Mouse (Mus musculus) liver, embryonic 12.5 days (tissue): ENCODE results near the gene Angel2. TPM values are rescaled to one million over a fixed set of nuclear protein-coding genes. Genes with fewer than 3 reads are reported as not detected.
A peak's percentile ranks its signal among the peaks of the same experiment; 100 is the strongest.

Source experiments
- ATAC-seq: fragments of 200-750 bp; cut with Nextera tagmentation; 2 replicates; pipeline ENCODE4 v1.8.0; 2017; ENCODE audit warnings: moderate number of reproducible peaks, mild to moderate bottlenecking, moderate library complexity
- H3K27ac ChIP-seq: fragments of 300-500 bp; sonication (generic); 2 replicates; pipeline ENCODE4 v1.5.1; 2016; ENCODE audit warnings: mild to moderate bottlenecking
- H3K27me3 ChIP-seq: fragments of 300-500 bp; sonication (generic); replicated peaks from 2 replicates; pipeline ENCODE4 v1.6.1; 2016; ENCODE audit warnings: mild to moderate bottlenecking, moderate library complexity
- H3K36me3 ChIP-seq: fragments of 300-500 bp; sonication (generic); 2 replicates; pipeline ENCODE4 v1.6.1; 2016; ENCODE audit warnings: mild to moderate bottlenecking, moderate library complexity
- H3K4me1 ChIP-seq: fragments of 300-500 bp; sonication (generic); 2 replicates; pipeline ENCODE4 v1.6.1; 2016
- H3K4me2 ChIP-seq: fragments of 300-500 bp; sonication (generic); 2 replicates; pipeline ENCODE4 v1.6.1; 2016; ENCODE audit warnings: mild to moderate bottlenecking, moderate library complexity
- H3K4me3 ChIP-seq: fragments of 300-500 bp; sonication (generic); 2 replicates; pipeline ENCODE4 v1.5.1; 2016; ENCODE audit warnings: mild to moderate bottlenecking, moderate library complexity
- H3K9ac ChIP-seq: fragments of 300-500 bp; sonication (generic); 2 replicates; pipeline ENCODE4 v1.6.1; 2016; ENCODE audit warnings: mild to moderate bottlenecking, moderate library complexity
- H3K9me3 ChIP-seq: fragments of 300-500 bp; sonication (generic); replicated peaks from 2 replicates; pipeline ENCODE4 v1.6.1; 2016; ENCODE audit warnings: mild to moderate bottlenecking, moderate library complexity
- WGBS: fragments of 180-500 bp; shearing (Covaris S2); methylation state at CpG from one replicate; pipeline ENCODE4 v1.1.7; 2016; ENCODE audit not compliant: insufficient replicate concordance; 5-methylcytosine and 5-hydroxymethylcytosine counted together
- polyA plus RNA-seq: library from polyadenylated mRNA; unstranded; fragments of >200 nt; fragmentation: Nextera tagmentation; extraction: Ambion mirVana; gene quantifications from 2 replicates; pipeline ENCODE4 v1.2.1, GENCODE M21; 2016

Gene Angel2
- polyA plus RNA-seq, 1 experiment from 2014 or later: 23.6 TPM

- H3K4me2 ChIP-seq: no peak overlapping the region
- peaks cover 48% of the 10 kb centered on the region for H3K27me3 ChIP-seq
- no peak for ATAC-seq
- 51% methylated on average over 14 of the region's 14 CpGs for WGBS
- no peak overlapping the region for H3K4me3 ChIP-seq
- no peaks in the 10 kb centered on the region for H3K36me3 ChIP-seq
- H3K9ac ChIP-seq: no peak overlapping the region
- H3K27ac ChIP-seq: no peak overlapping the region
- H3K9me3 ChIP-seq: no peaks in the 10 kb centered on the region
- peaks cover 7% of the 10 kb centered on the region for H3K4me1 ChIP-seq
These were observed 47.0 kb downstream of the Angel2 start for GRCm38 (mm10) chr1:190971708-190972610.

- Histone ChIP-seq H3K9me3 (no peaks in the 10 kb centered on the region), H3K4me3 (no peak overlapping the region), H3K36me3 (no peaks in the 10 kb centered on the region), H3K4me1 (peaks cover 7% of the 10 kb centered on the region), H3K9ac (no peak overlapping the region), H3K4me2 (no peak overlapping the region), H3K27me3 (peaks cover 55% of the 10 kb centered on the region), H3K27ac (no peak overlapping the region)
- ATAC-seq: no peak
- 47% methylated on average over 7 of the region's 7 CpGs for WGBS
These were observed 47.8 kb downstream of the Angel2 start for GRCm38 (mm10) chr1:190972612-190973192.

- 65% methylated on average over 8 of the region's 8 CpGs for WGBS
- Histone ChIP-seq H3K36me3 (no peaks in the 10 kb centered on the region), H3K9ac (no peak overlapping the region), H3K27ac (no peak overlapping the region), H3K4me2 (no peak overlapping the region), H3K9me3 (no peaks in the 10 kb centered on the region), H3K4me3 (no peak overlapping the region), H3K27me3 (peaks cover 70% of the 10 kb centered on the region), H3K4me1 (peaks cover 19% of the 10 kb centered on the region)
- ATAC-seq: no peak
These were observed 49.3 kb downstream of the Angel2 start for GRCm38 (mm10) chr1:190974191-190974590.

GRCm38 (mm10) chr1:190974833-190975232, 49.9 kb downstream of the Angel2 start:
- H3K4me1 ChIP-seq: peaks cover 20% of the 10 kb centered on the region
- H3K9ac ChIP-seq: no peak overlapping the region
- H3K27me3 ChIP-seq: peaks cover 77% of the 10 kb centered on the region

GRCm38 (mm10) chr1:190976887-190977573, 52.1 kb downstream of the Angel2 start:
- ATAC-seq: no peak
- Histone ChIP-seq H3K4me3 (no peak overlapping the region), H3K27me3 (peaks cover 98% of the 10 kb centered on the region), H3K9me3 (no peaks in the 10 kb centered on the region), H3K4me2 (no peak overlapping the region), H3K36me3 (no peaks in the 10 kb centered on the region), H3K9ac (no peak overlapping the region), H3K4me1 (peaks cover 15% of the 10 kb centered on the region), H3K27ac (no peak overlapping the region)
- WGBS: 47% methylated on average over 11 of the region's 11 CpGs

More at GRCm38 (mm10) chr1:190974833-190975232, 49.9 kb downstream of the Angel2 start:
- Histone ChIP-seq H3K4me2 (no peak overlapping the region), H3K4me3 (no peak overlapping the region), H3K36me3 (no peaks in the 10 kb centered on the region), H3K27ac (no peak overlapping the region), H3K9me3 (no peaks in the 10 kb centered on the region)
- ATAC-seq: no peak
- WGBS: 24% methylated on average over 1 of the region's 1 CpGs

GRCm38 (mm10) chr1:190978001-190978400, 53.1 kb downstream of the Angel2 start:
- 5% methylated on average over 22 of the region's 22 CpGs for WGBS
- H3K9me3 ChIP-seq: no peaks in the 10 kb centered on the region
- no peak overlapping the region for H3K27ac ChIP-seq
- peak overlapping the region; percentile 72 for H3K4me2 ChIP-seq
- H3K36me3 ChIP-seq: no peaks in the 10 kb centered on the region
- H3K4me3 ChIP-seq: peak overlapping the region; percentile 53
- peaks cover 13% of the 10 kb centered on the region for H3K4me1 ChIP-seq
- ATAC-seq: no peak
- peak overlapping the region; percentile 52 for H3K9ac ChIP-seq
- peaks cover 89% of the 10 kb centered on the region for H3K27me3 ChIP-seq

GRCm38 (mm10) chr1:190978511-190979073, 53.7 kb downstream of the Angel2 start:
- peak overlapping the region; percentile 53 for H3K4me3 ChIP-seq
- peaks cover 83% of the 10 kb centered on the region for H3K27me3 ChIP-seq
- peak overlapping the region; percentile 72 for H3K4me2 ChIP-seq
- WGBS: 2% methylated on average over 46 of the region's 46 CpGs
- H3K27ac ChIP-seq: peak overlapping the region; percentile 64; the same call in 1 of the 2 replicates
- H3K9ac ChIP-seq: peak overlapping the region; percentile 52
- peaks cover 13% of the 10 kb centered on the region for H3K4me1 ChIP-seq
- H3K9me3 ChIP-seq: no peaks in the 10 kb centered on the region
- no peaks in the 10 kb centered on the region for H3K36me3 ChIP-seq
- ATAC-seq: peak; percentile 38; the same call in 1 of the 2 replicates

- WGBS: 1% methylated on average over 30 of the region's 38 CpGs
- no peaks in the 10 kb centered on the region for H3K9me3 ChIP-seq
- H3K27ac ChIP-seq: peak within 1 kb of the TSS; percentile 64; the same call in 1 of the 2 replicates
- H3K27me3 ChIP-seq: peaks cover 78% of the 10 kb centered on the region
- peak within 1 kb of the TSS; percentile 72 for H3K4me2 ChIP-seq
- ATAC-seq: peak; percentile 70
- peak within 1 kb of the TSS; percentile 52 for H3K9ac ChIP-seq
- H3K36me3 ChIP-seq: no peaks in the 10 kb centered on the region
- H3K4me3 ChIP-seq: peak within 1 kb of the TSS; percentile 53
- H3K4me1 ChIP-seq: peaks cover 13% of the 10 kb centered on the region
These were observed 54.2 kb downstream of the Angel2 start, which contains the start of gene Vash2 for GRCm38 (mm10) chr1:190979100-190979563. Gene Vash2 (minus strand): TSS chr1:190979296.

- Histone ChIP-seq H3K4me2 (no peak overlapping the region), H3K27me3 (peaks cover 65% of the 10 kb centered on the region), H3K4me3 (no peak overlapping the region), H3K9me3 (no peaks in the 10 kb centered on the region), H3K36me3 (no peaks in the 10 kb centered on the region), H3K4me1 (peaks cover 13% of the 10 kb centered on the region), H3K9ac (no peak overlapping the region), H3K27ac (no peak overlapping the region)
- ATAC-seq: no peak
- WGBS: 44% methylated on average over 1 of the region's 1 CpGs
These were observed 55.6 kb downstream of the Angel2 start for GRCm38 (mm10) chr1:190980470-190980869.

- peaks cover 13% of the 10 kb centered on the region for H3K4me1 ChIP-seq
- no peak overlapping the region for H3K4me2 ChIP-seq
- no peak overlapping the region for H3K27ac ChIP-seq
- ATAC-seq: no peak
- 65% methylated on average over 4 of the region's 4 CpGs for WGBS
- H3K27me3 ChIP-seq: peaks cover 56% of the 10 kb centered on the region
- H3K36me3 ChIP-seq: no peaks in the 10 kb centered on the region
- H3K9me3 ChIP-seq: no peaks in the 10 kb centered on the region
- H3K4me3 ChIP-seq: no peak overlapping the region
- no peak overlapping the region for H3K9ac ChIP-seq
These were observed 56.5 kb downstream of the Angel2 start for GRCm38 (mm10) chr1:190981412-190981811.

- no peak overlapping the region for H3K9ac ChIP-seq
- H3K4me2 ChIP-seq: no peak overlapping the region
- whole genome bisulfite sequencing: 70% methylated on average over 9 of the region's 9 CpGs
- H3K27ac ChIP-seq: no peak overlapping the region
- no peaks in the 10 kb centered on the region for H3K9me3 ChIP-seq
- no peak for ATAC-seq
- no peaks in the 10 kb centered on the region for H3K4me1 ChIP-seq
- H3K4me3 ChIP-seq: no peak overlapping the region
- peaks cover 10% of the 10 kb centered on the region; the same call in 1 of the 2 replicates for H3K27me3 ChIP-seq
- no peaks in the 10 kb centered on the region for H3K36me3 ChIP-seq
These were observed 64.6 kb downstream of the Angel2 start for GRCm38 (mm10) chr1:190989437-190990082.
